Mouse (Mus musculus): ENCODE results near the gene Slc35b3. TPM values are rescaled to one million over a fixed set of nuclear protein-coding genes. Genes with fewer than 3 reads are reported as not detected.

The Slc35b3 gene
- polyA plus RNA-seq, 1 experiment from 2014 or later, result 27.8 TPM

DNA sequence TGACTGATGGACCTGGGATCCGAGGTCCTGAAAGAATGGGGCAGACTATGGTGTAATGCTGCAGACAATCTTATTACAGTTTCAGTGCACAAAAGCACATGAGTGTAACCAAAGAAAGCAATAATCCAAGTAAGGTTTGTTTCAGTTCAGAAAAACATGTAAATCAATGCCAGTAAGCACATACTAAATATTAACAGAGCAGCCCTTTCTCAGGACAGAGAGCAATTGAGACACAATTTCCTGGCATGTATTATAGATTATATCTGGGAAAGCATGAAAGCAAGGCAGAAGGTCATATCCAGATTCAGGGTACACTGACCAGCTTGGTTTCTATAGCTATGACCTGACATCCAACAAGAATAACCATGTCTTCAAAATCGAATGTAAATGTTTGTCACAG is 2.1 kb upstream of the Slc35b3 start:
- 70% methylated on average over 2 of the region's 2 CpGs for WGBS
- ATAC-seq (ENCODE audit: insufficient number of reproducible peaks, insufficient read depth, low FRiP score, low read depth), result no peak
- Histone ChIP-seq H3K27ac (replicated peaks in 1 of 2; ENCODE audit: control insufficient read depth in 1 of 2, insufficient read depth in 1 of 2, low read depth in 2 of 2, low read length in 2 of 2) (no peak overlapping the region), H3K4me3 (ENCODE audit: control insufficient read depth in 1 of 2, insufficient read depth in 1 of 2, low read depth in 1 of 2, low read length in 2 of 2) (no peak overlapping the region), H3K4me1 (ENCODE audit: control insufficient read depth in 2 of 2, insufficient read depth in 2 of 2, low read length in 2 of 2) (peaks cover 0 to 19% of the 10 kb centered on the region in 2 experiments; a peak in 2 of 4 replicates), H3K27me3 (ENCODE audit: control insufficient read depth, insufficient read depth, low read length) (no peaks in the 10 kb centered on the region), H3K4me2 (ENCODE audit: low read length) (no peak overlapping the region), H3K36me3 (ENCODE audit: control insufficient read depth, insufficient read depth, low read length) (no peaks in the 10 kb centered on the region), H3K9ac (ENCODE audit: low read length) (no peak overlapping the region), H3K9me3 (ENCODE audit: control insufficient read depth, low read length) (peaks cover under 1% of the 10 kb centered on the region; the same call in 1 of the 2 replicates)

DNA sequence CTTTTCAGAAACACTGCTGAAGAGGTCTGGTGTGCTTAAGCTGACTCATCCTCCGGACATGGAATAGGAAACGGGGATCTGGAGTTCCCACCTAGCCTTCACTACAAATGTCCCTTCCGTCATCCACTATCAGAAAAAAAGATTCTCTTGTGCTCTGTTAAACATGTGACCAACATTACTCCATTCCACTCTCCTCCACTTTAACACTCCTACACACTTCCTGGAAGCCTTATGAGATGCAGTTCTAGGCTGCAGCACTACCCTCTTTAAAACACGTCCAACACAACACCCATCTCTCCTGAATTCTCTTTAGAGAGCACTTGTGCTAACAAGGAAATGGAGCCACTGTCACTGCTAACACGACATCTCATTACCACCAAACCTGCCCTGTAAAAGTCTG is 2.6 kb downstream of the Slc35b3 start:
- peak overlapping the region; percentile 46 for H3K4me2 ChIP-seq (ENCODE audit: low read length)
- H3K36me3 ChIP-seq (ENCODE audit: control insufficient read depth, insufficient read depth, low read length), result peaks cover 28% of the 10 kb centered on the region
- WGBS, result 47% methylated on average over 5 of the region's 5 CpGs
- peak overlapping the region in 1 of 2 experiments; percentile 11; a peak in 2 of 4 replicates for H3K4me3 ChIP-seq (ENCODE audit: control insufficient read depth in 1 of 2, insufficient read depth in 1 of 2, low read depth in 1 of 2, low read length in 2 of 2)
- peaks cover 0 to 23% of the 10 kb centered on the region in 2 experiments; a peak in 2 of 4 replicates for H3K4me1 ChIP-seq (ENCODE audit: control insufficient read depth in 2 of 2, insufficient read depth in 2 of 2, low read length in 2 of 2)
- no peaks in the 10 kb centered on the region for H3K9me3 ChIP-seq (ENCODE audit: control insufficient read depth, low read length)
- H3K27ac ChIP-seq (replicated peaks in 1 of 2; ENCODE audit: control insufficient read depth in 1 of 2, insufficient read depth in 1 of 2, low read depth in 2 of 2, low read length in 2 of 2), result peak overlapping the region; percentile 48 to 63
- no peaks in the 10 kb centered on the region for H3K27me3 ChIP-seq (ENCODE audit: control insufficient read depth, insufficient read depth, low read length)
- no peak overlapping the region for H3K9ac ChIP-seq (ENCODE audit: low read length)
- no peak for ATAC-seq (ENCODE audit: insufficient number of reproducible peaks, insufficient read depth, low FRiP score, low read depth)

DNA sequence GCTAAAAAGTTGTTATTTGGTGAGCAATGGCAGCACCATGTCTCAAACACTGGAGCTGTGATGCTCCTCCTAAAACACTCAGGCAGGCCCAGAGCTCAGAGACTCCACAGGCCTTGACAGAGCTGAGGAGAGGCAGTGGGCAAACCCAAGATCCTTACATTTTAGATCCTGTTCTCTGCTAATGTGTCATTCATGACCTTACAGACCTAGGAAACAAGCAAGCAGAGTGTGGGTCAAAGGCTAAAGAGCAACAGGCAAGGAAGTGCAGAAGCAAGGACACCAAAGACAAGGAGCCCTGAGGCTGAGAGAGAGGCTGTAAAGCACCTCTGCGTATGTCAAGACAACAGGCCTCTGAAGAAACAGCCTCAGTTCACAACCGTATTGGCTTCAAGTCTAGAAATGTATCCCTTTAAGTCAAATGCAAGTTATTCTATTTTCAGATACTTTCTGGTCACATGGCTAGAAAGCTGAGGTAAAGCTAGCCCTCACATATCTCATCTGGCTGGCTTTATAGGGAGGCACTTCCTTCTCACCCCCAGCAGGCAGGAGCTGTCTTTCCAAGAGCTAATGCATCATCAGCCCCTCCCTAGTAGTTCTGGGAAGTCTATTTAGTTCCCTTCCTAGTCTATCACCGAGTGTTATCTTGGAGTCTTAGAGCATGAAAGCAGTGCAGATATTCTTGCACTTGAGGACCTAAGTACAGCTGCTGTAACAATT is 14.2 kb downstream of the Slc35b3 start:
- Histone ChIP-seq H3K36me3 (ENCODE audit: control insufficient read depth, insufficient read depth, low read length) (peaks cover 56% of the 10 kb centered on the region), H3K4me1 (ENCODE audit: control insufficient read depth in 2 of 2, insufficient read depth in 2 of 2, low read length in 2 of 2) (peaks cover 8 to 17% of the 10 kb centered on the region in 2 experiments), H3K27me3 (ENCODE audit: control insufficient read depth, insufficient read depth, low read length) (no peaks in the 10 kb centered on the region), H3K4me3 (ENCODE audit: control insufficient read depth in 1 of 2, insufficient read depth in 1 of 2, low read depth in 1 of 2, low read length in 2 of 2) (no peak overlapping the region), H3K9ac (ENCODE audit: low read length) (no peak overlapping the region), H3K27ac (replicated peaks in 1 of 2; ENCODE audit: control insufficient read depth in 1 of 2, insufficient read depth in 1 of 2, low read depth in 2 of 2, low read length in 2 of 2) (peak overlapping the region; percentile 75 to 76), H3K4me2 (ENCODE audit: low read length) (no peak overlapping the region), H3K9me3 (ENCODE audit: control insufficient read depth, low read length) (no peaks in the 10 kb centered on the region)
- WGBS, result 47% methylated on average over 3 of the region's 3 CpGs
- no peak for ATAC-seq (ENCODE audit: insufficient number of reproducible peaks, insufficient read depth, low FRiP score, low read depth)

- no peak for ATAC-seq (ENCODE audit: insufficient number of reproducible peaks, insufficient read depth, low FRiP score, low read depth)
- H3K9ac ChIP-seq (ENCODE audit: low read length), result no peak overlapping the region
- H3K4me2 ChIP-seq (ENCODE audit: low read length), result no peak overlapping the region
- H3K27me3 ChIP-seq (ENCODE audit: control insufficient read depth, insufficient read depth, low read length), result no peaks in the 10 kb centered on the region
- H3K4me1 ChIP-seq (ENCODE audit: control insufficient read depth in 2 of 2, insufficient read depth in 2 of 2, low read length in 2 of 2), result peaks cover 8 to 17% of the 10 kb centered on the region in 2 experiments
- peak overlapping the region; percentile 75 to 76 for H3K27ac ChIP-seq (replicated peaks in 1 of 2; ENCODE audit: control insufficient read depth in 1 of 2, insufficient read depth in 1 of 2, low read depth in 2 of 2, low read length in 2 of 2)
- H3K36me3 ChIP-seq (ENCODE audit: control insufficient read depth, insufficient read depth, low read length), result peaks cover 56% of the 10 kb centered on the region
- WGBS, result 52% methylated on average over 1 of the region's 1 CpGs
- H3K4me3 ChIP-seq (ENCODE audit: control insufficient read depth in 1 of 2, insufficient read depth in 1 of 2, low read depth in 1 of 2, low read length in 2 of 2), result no peak overlapping the region
- H3K9me3 ChIP-seq (ENCODE audit: control insufficient read depth, low read length), result no peaks in the 10 kb centered on the region
These were observed 14.9 kb downstream of the Slc35b3 start for GRCm38 (mm10) chr13:38945767-38946166.

GRCm38 (mm10) chr13:38944951-38945350 is 15.7 kb downstream of the Slc35b3 start:
- H3K9ac ChIP-seq (ENCODE audit: low read length), result no peak overlapping the region
- no peak overlapping the region for H3K4me2 ChIP-seq (ENCODE audit: low read length)
- peaks cover 8 to 17% of the 10 kb centered on the region in 2 experiments for H3K4me1 ChIP-seq (ENCODE audit: control insufficient read depth in 2 of 2, insufficient read depth in 2 of 2, low read length in 2 of 2)
- no peaks in the 10 kb centered on the region for H3K27me3 ChIP-seq (ENCODE audit: control insufficient read depth, insufficient read depth, low read length)
- H3K36me3 ChIP-seq (ENCODE audit: control insufficient read depth, insufficient read depth, low read length), result peaks cover 56% of the 10 kb centered on the region
- no peak overlapping the region; a peak in 2 of 4 replicates for H3K27ac ChIP-seq (replicated peaks in 1 of 2; ENCODE audit: control insufficient read depth in 1 of 2, insufficient read depth in 1 of 2, low read depth in 2 of 2, low read length in 2 of 2)
- WGBS, result 64% methylated on average over 6 of the region's 6 CpGs
- H3K9me3 ChIP-seq (ENCODE audit: control insufficient read depth, low read length), result no peaks in the 10 kb centered on the region
- no peak overlapping the region for H3K4me3 ChIP-seq (ENCODE audit: control insufficient read depth in 1 of 2, insufficient read depth in 1 of 2, low read depth in 1 of 2, low read length in 2 of 2)
- no peak for ATAC-seq (ENCODE audit: insufficient number of reproducible peaks, insufficient read depth, low FRiP score, low read depth)

- ATAC-seq (ENCODE audit: insufficient number of reproducible peaks, insufficient read depth, low FRiP score, low read depth), result no peak
- no peaks in the 10 kb centered on the region for H3K27me3 ChIP-seq (ENCODE audit: control insufficient read depth, insufficient read depth, low read length)
- 89% methylated on average over 4 of the region's 4 CpGs for WGBS
- peaks cover 6 to 12% of the 10 kb centered on the region in 2 experiments for H3K4me1 ChIP-seq (ENCODE audit: control insufficient read depth in 2 of 2, insufficient read depth in 2 of 2, low read length in 2 of 2)
- no peak overlapping the region for H3K4me2 ChIP-seq (ENCODE audit: low read length)
- no peaks in the 10 kb centered on the region for H3K9me3 ChIP-seq (ENCODE audit: control insufficient read depth, low read length)
- no peak overlapping the region for H3K9ac ChIP-seq (ENCODE audit: low read length)
- H3K36me3 ChIP-seq (ENCODE audit: control insufficient read depth, insufficient read depth, low read length), result peaks cover 69% of the 10 kb centered on the region
- no peak overlapping the region for H3K4me3 ChIP-seq (ENCODE audit: control insufficient read depth in 1 of 2, insufficient read depth in 1 of 2, low read depth in 1 of 2, low read length in 2 of 2)
- H3K27ac ChIP-seq (replicated peaks in 1 of 2; ENCODE audit: control insufficient read depth in 1 of 2, insufficient read depth in 1 of 2, low read depth in 2 of 2, low read length in 2 of 2), result no peak overlapping the region
These were observed 18.9 kb downstream of the Slc35b3 start for GRCm38 (mm10) chr13:38941786-38942185.

DNA sequence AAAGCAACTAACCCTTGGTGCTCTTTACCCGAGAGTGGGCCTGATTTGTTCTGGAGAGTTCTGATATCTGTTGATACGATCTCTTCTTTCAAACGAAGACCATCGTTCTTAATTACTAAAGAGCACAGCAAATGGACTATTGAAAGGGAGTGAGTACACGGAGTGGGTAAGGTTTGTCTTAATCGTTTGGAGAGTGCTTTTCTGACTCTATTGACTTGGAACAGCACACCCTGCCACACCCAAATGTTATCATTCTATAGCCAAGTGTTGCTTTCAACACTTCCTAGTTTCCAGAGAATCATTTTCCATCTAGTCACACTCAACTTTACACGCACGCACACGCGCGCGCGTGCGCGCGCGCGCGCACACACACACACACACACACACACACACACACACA is 19.4 kb downstream of the Slc35b3 start:
- H3K4me3 ChIP-seq (ENCODE audit: control insufficient read depth in 1 of 2, insufficient read depth in 1 of 2, low read depth in 1 of 2, low read length in 2 of 2), result no peak overlapping the region
- peaks cover 73% of the 10 kb centered on the region for H3K36me3 ChIP-seq (ENCODE audit: control insufficient read depth, insufficient read depth, low read length)
- no peaks in the 10 kb centered on the region for H3K27me3 ChIP-seq (ENCODE audit: control insufficient read depth, insufficient read depth, low read length)
- no peak overlapping the region for H3K9ac ChIP-seq (ENCODE audit: low read length)
- no peak overlapping the region for H3K4me2 ChIP-seq (ENCODE audit: low read length)
- H3K4me1 ChIP-seq (ENCODE audit: control insufficient read depth in 2 of 2, insufficient read depth in 2 of 2, low read length in 2 of 2), result peaks cover 3 to 7% of the 10 kb centered on the region in 2 experiments; a peak in 3 of 4 replicates
- ATAC-seq (ENCODE audit: insufficient number of reproducible peaks, insufficient read depth, low FRiP score, low read depth), result no peak
- H3K9me3 ChIP-seq (ENCODE audit: control insufficient read depth, low read length), result no peaks in the 10 kb centered on the region
- H3K27ac ChIP-seq (replicated peaks in 1 of 2; ENCODE audit: control insufficient read depth in 1 of 2, insufficient read depth in 1 of 2, low read depth in 2 of 2, low read length in 2 of 2), result no peak overlapping the region
- 82% methylated on average over 19 of the region's 19 CpGs for WGBS

DNA sequence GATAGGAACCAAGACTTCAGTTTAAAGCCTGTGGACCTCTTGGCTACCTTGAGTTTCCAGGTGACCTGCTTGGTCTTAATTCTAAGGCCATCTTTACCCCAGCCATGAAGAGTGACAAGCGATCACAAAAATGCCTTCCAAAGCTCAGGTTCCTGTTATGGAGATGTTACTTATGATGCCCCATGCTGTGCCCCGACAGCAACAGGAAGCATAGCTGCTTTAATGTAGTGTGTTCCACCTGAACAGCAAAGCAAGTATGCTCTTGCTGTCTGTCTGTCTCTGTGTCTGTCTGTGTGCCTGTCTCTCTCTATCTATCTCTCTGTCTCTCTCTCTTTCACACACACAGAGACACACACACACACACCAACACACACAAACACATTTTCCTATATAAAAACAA is 22.2 kb downstream of the Slc35b3 start:
- H3K4me2 ChIP-seq (ENCODE audit: low read length), result no peak overlapping the region
- H3K9me3 ChIP-seq (ENCODE audit: control insufficient read depth, low read length), result no peaks in the 10 kb centered on the region
- WGBS, result 89% methylated on average over 2 of the region's 2 CpGs
- ATAC-seq (ENCODE audit: insufficient number of reproducible peaks, insufficient read depth, low FRiP score, low read depth), result no peak
- H3K27me3 ChIP-seq (ENCODE audit: control insufficient read depth, insufficient read depth, low read length), result no peaks in the 10 kb centered on the region
- no peak overlapping the region for H3K27ac ChIP-seq (replicated peaks in 1 of 2; ENCODE audit: control insufficient read depth in 1 of 2, insufficient read depth in 1 of 2, low read depth in 2 of 2, low read length in 2 of 2)
- no peaks in the 10 kb centered on the region for H3K4me1 ChIP-seq (ENCODE audit: control insufficient read depth in 2 of 2, insufficient read depth in 2 of 2, low read length in 2 of 2)
- no peak overlapping the region for H3K9ac ChIP-seq (ENCODE audit: low read length)
- H3K36me3 ChIP-seq (ENCODE audit: control insufficient read depth, insufficient read depth, low read length), result peaks cover 89% of the 10 kb centered on the region
- H3K4me3 ChIP-seq (ENCODE audit: control insufficient read depth in 1 of 2, insufficient read depth in 1 of 2, low read depth in 1 of 2, low read length in 2 of 2), result no peak overlapping the region
